Mouse (Mus musculus) right cerebral cortex, adult 2 months (tissue): ENCODE measurements around the gene Supt16.

Experiments used
- DNase-seq, 2 experiments: peaks; one replicate each; pipeline ENCODE4 v3.0.0; 2021 to 2022; ENCODE audit warnings: low spot score in 2 of 2

The Supt16 gene

DNA sequence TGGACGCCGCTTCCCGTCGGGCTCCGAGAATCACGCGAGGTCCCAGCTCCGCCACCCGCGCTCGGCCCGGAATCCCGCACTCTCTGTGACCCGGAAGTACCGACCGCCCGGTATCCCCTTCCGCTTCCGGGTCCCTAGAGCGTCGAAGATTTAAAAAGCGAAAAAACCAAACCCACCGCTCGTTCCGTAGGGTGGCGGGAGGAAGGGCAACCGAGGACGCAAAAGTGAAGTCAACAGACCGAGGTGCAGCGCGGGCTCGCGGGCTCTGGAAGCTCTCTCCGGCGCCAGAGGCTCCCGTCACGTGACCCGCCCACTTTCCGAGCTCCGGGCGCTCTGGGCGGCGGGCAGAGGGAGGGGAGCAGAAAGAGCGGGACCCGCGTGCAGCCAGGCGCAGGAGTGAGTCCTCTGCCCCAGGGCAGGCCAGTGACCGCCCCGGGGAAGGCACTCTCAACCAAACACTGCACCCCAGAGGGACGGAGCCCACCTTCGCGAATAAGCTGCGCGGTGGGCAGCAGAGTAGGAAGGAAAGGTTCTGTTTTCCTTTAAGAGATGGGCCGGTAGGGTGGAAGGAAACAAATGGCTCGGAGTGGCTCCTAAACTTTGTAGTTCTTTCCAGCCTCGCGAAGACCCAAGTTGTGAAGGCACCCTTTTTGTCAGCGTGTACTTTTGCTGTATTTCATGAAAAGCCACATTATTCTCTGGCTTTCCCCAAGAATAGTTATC is at the start of gene Supt16:
TSS of gene Supt16 (minus strand) at position 261 of the 723 bp plus-strand sequence.
- peak; percentile 77 to 84 for DNase-seq

DNA sequence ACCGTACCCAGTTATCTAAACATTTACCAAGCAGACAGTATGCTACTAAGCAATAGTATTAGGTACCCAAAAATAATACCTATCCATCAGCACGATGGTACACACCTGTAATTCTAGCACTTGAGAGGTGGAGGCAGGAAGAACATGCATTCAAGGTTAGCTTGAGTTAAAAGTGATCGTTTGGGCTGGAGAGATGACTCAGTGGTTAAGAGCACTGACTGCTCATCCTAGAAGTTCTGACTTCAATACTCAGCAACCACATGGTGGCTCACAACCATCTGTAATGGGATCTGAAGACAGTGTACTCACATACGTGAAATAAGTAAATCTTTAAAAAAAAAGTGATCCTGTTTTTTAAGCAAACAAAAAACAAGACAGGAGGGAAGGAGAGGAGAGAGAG is 48.9 kb upstream of the Supt16 start:
- DNase-seq = no peak

GRCm38 (mm10) chr14:52244690-52245042 is 47.5 kb upstream of the Supt16 start:
- no peak for DNase-seq

DNA sequence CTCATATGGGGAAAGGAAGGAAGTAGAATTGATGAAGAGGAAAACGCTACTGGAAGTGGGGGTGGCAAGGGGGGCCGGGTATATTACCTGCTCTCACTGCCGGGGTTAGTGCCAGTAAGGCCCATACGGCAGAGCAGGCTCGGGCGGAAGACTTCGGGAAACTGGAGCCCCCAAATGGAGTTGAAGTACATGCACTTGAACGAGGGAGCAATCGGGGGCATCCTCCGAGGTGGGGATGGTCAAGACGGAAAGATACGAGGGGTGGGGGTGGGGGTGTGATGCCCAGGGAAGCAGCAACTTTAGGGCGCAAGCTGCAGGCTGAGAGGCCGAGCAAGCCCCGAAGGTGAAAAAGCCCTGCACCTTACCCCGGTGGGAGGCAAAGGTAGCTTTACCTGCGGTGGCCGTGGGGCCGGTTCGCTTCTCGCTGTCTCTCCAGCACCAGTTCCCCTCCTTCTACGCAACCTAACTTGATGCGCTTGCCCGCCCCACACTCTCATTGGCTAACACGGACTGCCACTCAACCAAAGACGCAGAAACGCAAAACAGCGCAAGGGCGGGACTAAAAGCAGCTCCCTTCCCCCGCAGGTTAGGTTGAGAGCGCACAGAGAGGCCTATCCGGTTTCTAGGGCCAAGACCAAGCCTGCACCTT is 46.9 kb upstream of the Supt16 start:
- DNase-seq = peak; percentile 99 to 100

GRCm38 (mm10) chr14:52236216-52236615 is 39.0 kb upstream of the Supt16 start:
- DNase-seq = no peak

DNA sequence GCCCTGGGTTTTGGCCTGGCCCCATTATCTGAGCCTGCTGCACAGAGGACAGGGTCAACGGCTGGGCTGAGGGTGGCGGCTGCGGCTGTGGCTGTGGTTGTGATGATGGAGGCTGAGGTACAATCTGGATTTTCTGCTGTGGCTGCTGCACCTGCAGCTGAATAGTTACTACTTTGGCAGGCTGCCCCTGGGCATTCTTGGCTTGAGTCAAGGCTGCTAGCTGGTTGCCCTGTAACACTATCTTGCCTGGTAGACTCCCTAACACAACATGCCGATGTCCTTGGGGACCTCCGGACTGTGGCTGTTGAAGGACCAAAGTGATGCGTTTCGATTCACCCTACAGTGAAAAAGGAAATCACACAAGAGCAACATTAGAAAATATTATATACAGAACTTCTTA is 37.9 kb upstream of the Supt16 start:
- no peak for DNase-seq

- no peak for DNase-seq
Measured at GRCm38 (mm10) chr14:52232249-52232648, 35.0 kb upstream of the Supt16 start.

GRCm38 (mm10) chr14:52225972-52226371 is 28.8 kb upstream of the Supt16 start:
- no peak for DNase-seq

DNA sequence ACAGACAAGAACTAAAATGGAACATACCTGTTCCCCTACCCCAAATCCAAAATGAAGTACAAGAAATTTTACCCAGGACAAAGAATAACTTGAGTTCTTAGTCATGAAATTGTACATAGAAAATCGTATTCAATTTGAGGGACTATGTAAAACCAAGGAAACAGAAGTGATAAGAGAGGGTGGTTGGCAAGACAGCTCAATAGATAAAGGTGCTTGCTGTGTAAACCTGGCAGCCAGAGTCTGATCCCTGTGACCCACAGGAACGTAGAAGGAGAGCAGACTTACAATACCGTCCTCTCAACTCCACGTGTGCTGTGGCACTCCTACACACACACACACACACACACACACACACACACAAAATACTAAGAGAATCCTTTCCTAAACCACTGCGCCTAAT is 20.0 kb upstream of the Supt16 start:
- DNase-seq = no peak

- DNase-seq = no peak
Measured at GRCm38 (mm10) chr14:52199412-52199811, 2.2 kb upstream of the Supt16 start.

- no peak for DNase-seq
Measured at GRCm38 (mm10) chr14:52198141-52198540, 925 bp upstream of the Supt16 start.

DNA sequence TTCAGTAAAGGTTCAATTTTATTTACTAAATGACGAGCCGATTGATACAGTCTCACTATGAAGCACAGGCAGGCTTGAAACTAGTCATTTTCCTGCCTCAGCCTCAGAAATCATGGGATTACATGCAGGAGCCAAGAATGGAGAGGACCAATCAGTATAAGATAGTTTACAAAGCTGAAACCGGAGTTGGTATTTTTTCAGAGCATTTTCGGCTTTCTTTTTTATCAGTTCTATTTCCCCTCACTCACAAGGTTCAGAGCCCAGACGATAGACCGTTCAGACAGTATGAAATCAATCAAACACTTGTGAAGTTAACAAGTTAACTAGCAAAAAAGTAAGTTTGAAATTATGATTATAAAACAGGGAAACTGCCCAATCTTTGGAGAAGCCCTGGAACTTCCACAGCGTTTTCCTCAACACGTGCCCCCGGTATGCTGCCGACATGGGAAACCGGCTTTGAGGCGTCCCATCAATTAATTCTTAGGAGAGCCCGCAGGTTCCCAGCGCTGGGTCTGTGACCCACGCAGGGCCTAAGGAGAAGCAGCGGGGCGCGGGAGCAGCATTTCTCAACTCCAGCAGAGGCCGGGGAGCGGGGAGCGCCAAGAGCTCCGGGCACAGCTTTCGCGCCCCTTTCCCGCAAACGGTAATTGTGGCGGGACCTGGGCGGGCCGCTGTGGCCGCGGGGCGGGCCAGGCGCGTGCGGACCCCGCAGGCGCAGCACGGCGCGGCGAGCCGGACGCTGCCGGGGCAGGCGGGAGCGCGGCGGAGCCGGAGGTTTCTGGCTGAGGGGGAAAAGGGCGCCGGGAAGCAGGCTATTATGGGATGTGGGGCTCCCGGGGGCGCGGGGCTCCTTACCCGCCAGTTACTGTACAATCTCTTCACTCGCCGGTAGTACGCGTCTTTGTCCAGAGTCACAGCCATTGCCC is 723 bp downstream of the Supt16 start:
- peak in 1 of 2 experiments; percentile 10 for DNase-seq

DNA sequence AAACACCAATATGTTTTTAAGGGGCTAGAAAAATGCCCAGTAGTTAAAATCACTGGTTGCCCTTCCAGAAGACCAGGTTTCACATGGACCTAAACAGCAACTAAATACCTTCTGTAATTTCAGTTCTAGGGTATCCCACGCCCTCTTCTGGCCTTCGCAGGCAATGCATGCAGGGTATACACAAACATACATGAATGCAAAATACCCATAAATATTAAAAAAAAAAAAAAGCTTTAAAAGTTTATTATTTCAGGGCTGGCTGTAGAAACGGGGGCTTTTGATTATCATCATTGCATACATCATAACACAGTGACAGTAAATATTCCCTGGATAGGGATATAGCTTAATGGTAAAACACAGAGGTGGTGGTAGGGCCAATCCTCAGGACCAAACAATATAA is 1.5 kb downstream of the Supt16 start:
- DNase-seq = peak in 1 of 2 experiments; percentile 28

- peak; percentile 25 to 32 for DNase-seq
Measured at GRCm38 (mm10) chr14:52190740-52191359, 6.4 kb downstream of the Supt16 start.

- DNase-seq = no peak
Measured at GRCm38 (mm10) chr14:52189519-52189918, 7.7 kb downstream of the Supt16 start.

DNA sequence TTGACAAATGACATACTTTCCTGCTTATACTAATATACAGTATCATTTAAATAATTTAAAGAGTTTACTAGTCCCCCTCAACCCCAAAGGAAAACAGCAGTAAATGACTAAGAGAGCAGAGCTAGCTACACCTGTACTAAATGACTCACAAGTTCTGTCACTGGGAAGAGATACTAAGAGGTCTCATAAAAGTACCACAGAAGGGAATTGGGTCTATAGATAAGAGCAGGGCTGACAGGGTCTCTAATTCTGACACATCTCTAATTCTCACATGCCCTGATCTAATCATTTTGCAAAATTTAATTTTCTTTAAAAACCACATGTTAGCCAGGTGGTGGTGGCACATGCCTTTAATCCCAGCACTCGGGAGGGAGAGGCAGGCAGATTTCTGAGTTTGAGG is 8.4 kb downstream of the Supt16 start:
- no peak for DNase-seq

DNA sequence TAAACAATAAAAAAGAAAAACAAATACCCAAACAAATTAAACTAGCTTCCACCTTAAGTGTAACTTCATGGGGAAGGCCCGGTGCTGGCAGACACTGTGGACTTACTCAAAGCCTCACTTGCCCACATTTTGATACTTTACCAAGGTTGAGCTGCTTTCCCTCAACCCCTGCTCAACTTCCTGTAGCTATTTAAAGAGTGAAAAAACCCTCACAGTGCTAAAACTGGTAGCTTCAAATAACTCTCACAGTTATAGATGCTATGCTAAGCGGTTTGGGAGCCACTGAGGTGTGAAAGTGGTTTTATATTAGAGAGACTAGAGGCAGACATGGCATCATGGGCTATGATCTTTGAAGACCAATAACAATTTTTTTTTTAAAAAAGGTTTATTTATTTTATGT is 30.6 kb downstream of the Supt16 start:
- DNase-seq = no peak

GRCm38 (mm10) chr14:52160911-52161310 is 36.3 kb downstream of the Supt16 start:
- DNase-seq = no peak

GRCm38 (mm10) chr14:52155008-52155407 is 42.2 kb downstream of the Supt16 start:
- no peak for DNase-seq

- no peak for DNase-seq
Measured at GRCm38 (mm10) chr14:52152613-52153012, 44.6 kb downstream of the Supt16 start.

GRCm38 (mm10) chr14:52152179-52152578 is 45.0 kb downstream of the Supt16 start:
- DNase-seq = peak; percentile 47 to 64

DNA sequence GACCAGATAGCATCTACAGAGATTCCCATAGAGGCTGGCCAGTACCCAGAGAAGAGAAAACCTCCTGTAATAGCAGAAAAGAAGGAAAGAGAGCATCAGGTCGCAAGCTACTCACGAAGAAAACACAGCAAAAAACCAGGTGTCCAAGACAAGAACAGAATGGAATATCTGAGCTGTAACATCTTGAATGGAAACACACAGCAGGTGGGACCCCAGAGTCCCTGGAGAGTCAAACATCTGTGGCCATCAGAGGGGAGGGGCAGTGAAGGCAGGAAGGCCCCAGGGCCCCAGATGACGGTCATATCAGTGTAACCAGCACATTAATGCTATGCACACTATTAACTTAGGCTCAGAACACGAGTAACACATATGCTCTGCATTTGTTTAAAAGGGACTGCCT is 47.3 kb downstream of the Supt16 start:
- DNase-seq = no peak
